Mouse (Mus musculus) layer of hippocampus, postnatal 36 days (tissue): ENCODE data around the gene Mfsd2a. TPM values are rescaled to one million over a fixed set of nuclear protein-coding genes. Genes with fewer than 3 reads are reported as not detected.

ENCODE experiments used
- DNase-seq, 2 experiments: peaks; one replicate each; pipeline ENCODE4 v3.0.0; 2022
- total RNA-seq, 2 experiments: library from RNA; stranded (reverse); gene quantifications; 2 replicates each; pipeline ENCODE4 v1.2.3; 2021

The Mfsd2a gene
- total RNA-seq, 2 experiments from 2014 or later, result 34.0 to 52.7 TPM

DNA sequence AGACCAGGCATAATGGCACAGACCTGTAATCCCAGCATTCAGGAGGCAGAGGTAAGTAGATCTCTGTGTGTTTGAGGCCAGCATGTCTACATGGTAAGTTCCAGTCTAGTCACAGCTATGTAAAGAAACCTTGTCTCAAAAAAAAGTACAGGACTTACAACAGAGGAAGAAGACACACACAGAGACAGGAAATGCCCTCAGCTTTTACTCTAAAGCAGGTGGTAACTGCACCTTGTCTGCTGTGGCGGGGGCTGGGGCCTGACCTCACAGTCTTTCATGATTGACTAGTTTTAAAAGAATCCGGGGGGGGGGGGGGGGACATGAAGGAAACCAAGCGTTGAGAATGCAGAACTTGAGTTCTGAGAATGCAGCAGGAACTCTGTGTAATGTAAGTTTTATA is 27.1 kb downstream of the Mfsd2a start:
- no peak for DNase-seq

DNA sequence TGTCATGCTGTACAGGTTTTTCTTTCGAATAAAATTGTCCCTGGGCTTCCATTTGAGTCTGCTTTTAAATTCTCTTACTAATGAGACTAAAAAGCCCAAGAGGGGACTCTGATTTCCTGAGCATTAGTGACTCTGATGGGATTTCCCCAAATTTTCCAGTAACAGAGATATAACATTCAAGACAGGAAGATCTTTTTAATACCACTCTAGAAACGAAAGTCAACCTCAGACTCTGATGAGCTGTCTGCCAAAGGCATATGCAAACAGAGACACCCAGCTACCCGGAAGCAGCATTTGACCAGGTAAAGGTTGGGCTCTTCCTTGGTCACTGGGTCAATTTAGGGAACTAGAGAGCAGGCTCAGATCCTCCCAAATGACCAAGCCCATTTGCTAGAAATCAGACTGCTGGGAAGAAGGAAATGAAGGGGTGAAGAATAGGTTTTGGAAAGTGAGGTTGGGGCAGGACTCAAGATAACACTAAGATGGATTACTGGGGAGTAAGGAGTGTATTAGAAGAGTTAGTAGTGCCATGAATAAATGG is 27.9 kb downstream of the Mfsd2a start:
- no peak for DNase-seq

DNA sequence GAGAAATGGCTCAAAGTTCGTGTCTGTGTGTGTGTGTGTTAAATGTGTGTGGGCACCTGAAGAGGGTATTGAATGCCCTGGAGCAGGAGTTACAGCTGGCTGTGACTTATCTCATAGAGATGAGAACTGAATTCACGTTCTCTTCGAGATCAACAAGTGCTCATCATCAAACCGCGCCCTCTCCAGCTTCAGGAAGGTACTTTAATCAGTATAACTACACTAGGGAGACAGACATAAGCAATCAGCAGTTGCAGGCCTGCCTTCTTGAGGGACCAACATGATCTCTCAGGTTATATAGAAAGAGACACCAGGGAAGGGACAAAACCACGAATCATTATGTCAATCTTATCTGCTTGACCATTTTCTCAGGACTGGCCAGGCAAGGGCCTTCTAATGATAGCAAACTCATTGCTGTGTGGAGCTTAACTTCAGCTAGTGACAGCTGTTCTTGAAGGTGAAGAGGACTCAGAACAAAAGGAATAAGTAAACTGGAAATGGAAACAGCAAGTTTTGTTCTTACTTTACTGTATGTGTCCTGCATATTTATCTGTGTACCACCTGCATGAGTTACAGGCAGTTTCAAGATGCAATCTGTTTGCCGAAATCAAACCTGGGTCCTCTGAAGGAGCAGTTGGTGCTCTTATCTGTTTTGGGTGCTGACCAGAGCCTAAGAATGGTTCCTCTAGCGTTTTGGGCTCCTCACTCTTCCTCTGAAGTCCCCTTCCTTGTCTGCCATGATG is 28.6 kb downstream of the Mfsd2a start:
- no peak for DNase-seq

DNA sequence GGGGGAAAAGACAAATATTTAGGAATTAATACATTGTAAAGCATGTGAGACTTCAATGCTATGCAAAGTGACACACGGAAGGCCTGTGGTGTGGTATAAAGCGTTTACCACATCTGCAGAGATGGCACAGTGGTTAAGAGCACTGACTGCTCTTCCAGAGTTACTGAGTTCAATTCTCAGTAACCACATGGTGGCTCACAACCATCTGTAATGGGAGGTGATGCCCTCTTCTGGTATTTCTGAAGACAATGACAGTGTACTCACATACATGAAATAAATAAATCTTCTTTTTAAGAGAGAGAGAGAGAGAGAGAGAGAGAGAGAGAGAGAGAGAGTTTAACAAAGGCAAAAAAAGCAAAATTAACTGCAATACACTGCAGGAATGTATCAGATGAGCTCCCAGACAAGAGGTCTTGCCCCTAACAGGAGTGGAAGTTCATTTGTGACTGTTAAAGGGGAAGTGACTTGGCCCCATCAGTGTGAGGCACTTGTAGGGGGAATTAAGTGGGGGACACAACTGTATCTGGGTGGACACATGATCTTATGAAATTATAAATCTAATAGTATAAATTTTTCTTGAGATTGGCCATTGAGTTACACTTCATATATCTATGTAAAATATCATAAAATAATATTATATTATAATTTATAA is 29.9 kb downstream of the Mfsd2a start:
- no peak for DNase-seq

DNA sequence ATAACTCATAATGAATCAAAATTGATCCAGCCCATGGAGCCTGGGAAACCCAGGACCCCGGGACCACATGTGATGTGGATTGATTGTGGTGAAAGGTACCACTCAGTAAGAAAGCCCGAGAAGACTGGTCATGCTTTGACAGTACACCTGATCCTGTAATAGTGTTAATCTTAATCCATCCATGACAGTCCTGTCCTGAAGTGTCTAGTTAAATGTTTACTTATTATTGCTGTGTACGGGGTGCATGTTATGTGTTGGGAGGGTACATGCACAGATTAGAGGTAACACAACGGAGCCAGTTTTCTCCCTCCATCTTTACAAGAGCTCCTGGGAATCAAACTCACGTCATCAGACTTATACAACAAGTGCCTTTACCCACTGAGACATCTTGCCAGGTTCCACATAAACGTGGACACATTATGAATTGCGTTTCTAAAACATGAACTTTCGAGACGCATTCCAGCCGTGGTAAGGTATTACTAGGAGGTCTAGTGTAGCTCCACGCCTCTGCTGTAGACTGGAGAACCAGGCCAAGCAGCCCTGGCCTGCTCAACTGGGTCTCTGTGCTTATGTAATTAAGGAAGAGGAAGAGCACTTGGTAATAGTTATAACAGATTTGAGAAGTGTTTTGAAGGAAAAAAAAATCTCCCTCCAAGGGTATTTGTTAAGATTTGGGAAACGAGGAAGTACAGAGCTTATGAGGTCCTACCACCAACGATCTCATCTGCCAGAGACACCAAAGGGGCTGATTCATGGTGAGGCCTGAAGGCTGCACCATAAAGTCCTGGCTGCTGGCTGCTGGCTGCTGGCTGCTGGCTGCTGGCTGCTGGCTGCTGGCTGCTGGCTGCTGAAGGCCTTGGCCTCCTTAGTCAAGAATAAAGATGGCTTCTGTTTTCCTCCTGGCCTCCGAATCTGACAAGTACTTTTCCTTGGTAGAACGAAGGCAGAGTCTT is 37.3 kb downstream of the Mfsd2a start:
- DNase-seq, result no peak

DNA sequence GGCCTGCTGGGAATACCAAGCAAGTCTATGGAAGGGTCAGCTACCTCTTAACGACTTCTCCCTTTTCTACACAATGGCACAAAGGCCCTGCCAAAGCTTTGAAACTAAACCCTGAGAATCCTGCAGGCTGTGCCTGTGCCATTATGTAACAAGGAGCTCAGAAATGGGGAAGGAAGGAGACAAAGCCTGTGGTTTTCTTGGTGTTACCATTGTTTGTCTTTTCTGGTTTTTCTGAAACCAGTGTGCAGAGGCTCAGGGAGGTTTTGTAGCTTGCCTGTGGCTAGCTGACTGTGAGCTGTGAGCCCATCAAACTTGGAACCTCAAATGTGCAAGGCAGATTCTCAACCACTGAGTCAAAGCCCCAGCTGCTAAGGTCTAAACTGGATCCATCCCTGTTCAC is 38.1 kb downstream of the Mfsd2a start:
- DNase-seq, result no peak

DNA sequence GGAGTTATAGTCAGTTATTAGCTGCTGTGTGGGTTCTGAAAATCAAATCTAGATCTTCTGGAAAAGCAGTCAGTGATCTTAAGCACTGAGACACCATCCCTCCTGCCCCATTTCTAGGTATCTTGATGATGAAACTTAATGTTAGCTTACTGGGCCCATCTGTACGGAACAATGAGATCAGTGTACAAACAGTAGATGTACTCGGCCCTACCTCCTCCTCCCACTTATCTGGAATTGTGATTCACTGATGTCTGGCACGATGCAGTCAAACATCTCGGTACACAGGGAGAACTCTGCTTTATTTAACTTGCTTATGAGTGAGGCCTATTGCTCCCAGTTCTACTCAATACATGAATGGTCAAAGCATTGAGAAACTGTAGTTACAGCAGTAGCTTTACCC is 45.0 kb downstream of the Mfsd2a start:
- DNase-seq, result no peak

DNA sequence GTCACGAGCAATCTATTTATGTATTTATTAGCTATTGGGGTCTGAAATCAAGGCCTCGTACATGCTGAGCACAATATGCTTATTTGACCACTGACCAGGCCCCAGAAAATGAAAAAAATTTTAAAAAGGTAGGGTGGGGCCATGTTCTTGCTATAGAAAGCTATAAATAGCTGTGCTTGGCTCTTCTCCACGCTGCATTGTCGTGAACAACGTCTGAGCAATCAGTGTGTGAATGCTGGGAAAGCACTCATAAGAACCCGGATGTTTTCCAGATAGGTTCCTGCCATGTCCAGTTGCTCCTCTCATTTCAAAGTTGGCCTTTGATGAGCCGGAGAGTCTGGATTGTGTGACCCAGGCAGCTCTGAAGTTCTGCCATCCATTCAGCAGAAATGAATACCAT is 46.8 kb downstream of the Mfsd2a start:
- no peak for DNase-seq

DNA sequence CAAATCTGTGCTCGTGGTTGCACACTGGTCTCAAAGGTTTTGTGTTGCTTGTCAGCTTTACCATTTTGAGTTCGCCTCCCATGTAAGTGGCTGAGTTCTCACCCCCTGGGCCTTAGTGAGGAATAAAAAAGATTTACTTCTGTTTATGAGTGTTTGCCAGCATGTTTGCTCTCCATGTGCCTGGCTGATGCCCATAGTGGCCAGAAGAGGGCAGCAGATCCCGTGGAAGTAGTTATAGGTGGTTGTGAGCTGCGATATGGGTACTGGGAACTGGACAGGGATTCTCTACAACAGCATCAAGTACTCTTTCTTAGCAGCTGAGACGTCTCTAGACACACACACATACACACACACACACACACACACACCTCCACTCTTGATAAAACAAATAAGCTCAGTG is 48.4 kb downstream of the Mfsd2a start:
- no peak for DNase-seq

DNA sequence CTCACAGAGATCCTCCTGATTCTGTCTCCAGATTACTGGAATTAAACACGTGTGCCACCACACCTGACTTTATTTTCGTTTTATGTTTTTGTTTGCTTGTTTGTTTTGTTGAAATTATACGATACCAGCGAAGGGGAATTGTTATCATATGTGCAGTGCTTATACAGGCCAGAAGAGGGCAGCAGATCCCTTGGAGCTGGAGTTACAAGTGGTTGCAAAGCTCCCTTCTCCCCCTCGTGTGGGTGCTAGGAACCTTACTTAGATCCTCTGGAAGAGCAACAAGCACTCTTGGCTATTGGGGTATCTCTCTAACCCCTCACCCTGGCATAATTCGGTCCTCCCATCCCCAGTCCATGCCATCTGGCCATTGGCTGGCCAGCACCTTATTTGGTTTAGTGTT is 50.4 kb downstream of the Mfsd2a start:
- no peak for DNase-seq

DNA sequence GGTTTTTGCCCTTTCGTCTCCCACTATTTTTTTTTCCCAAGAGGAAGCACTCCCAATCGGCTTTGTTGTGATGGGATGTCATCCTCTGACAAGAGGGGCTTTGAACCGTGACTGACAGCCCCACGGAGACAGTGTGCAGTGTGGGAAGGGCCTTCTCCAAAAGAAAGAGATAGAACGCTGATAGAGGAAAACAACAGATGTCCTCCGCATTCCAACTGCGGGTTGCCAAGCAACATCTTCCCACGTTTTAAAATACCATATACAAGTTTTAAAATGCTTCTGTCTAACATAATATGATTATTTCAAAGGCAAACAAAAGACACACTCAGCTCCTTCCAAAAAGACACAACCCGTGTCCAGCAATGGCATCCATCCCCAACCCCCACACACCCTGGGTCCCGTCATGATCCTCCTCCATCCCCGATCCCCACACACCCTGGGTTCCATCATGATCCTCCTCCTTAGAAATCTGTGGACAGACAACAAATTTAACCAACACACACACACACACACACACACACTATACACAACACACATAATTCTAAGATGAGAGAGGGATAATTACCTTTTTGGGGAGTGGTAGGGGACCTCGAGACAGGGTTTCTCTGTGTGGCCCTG is 51.3 kb downstream of the Mfsd2a start:
- peak; percentile 67 to 74 for DNase-seq

DNA sequence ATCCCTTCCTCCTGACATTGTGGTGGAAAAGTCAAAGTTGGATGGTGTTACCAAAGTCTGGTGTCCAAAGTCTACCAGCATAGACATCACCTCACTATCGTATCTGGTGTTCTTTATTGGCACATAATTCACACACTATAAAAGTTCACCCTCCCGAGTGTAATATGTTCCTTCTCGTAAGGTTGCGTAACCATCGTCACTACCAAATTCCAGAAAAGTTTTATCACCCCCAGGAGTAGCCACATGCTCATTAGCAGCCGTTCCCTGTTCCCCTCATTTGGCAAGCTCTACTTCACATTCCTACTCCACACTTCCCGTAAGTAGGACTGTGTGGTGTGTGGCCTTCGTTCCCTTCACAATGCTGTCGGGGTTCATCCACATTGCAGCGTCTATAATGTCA is 55.6 kb downstream of the Mfsd2a start:
- no peak for DNase-seq

DNA sequence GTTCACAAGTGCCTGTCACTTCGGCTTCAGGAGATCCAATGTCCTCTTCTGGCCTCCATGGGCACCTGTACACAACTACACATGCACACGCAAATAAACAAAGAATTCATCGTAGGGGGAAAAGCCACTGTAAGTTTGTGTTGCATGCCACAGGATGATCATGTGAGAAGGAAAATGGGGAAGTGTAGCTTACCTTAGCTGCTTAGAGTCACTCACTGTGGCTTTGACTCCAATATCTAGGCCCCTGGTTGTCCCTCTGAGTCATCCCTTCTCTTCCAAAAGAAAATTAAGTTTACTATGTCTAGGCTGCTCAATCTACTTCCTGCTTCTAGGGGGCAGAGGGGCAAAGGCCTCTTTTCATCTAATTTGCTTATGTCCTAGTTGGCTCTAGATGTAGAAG is 57.3 kb downstream of the Mfsd2a start:
- no peak for DNase-seq

DNA sequence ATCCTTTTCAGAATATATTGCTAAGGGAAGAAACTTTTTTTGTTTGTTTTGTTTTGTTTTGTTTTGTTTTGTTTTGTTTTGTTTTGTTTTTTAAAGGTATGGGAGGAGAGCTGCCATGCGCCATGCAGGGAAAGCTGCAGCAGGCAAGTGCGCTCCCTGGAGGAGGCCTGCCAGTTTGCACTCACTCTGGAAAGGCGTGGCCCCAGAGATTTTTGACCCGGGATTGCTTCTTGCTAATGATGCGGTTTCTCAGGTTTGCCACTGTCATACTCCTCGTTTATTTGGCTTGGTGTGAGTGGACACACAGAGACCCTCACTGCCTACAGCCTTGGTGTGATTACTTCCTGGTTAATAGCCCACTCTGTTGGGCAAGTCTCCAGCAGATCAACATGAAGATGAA is 58.8 kb downstream of the Mfsd2a start:
- no peak for DNase-seq

DNA sequence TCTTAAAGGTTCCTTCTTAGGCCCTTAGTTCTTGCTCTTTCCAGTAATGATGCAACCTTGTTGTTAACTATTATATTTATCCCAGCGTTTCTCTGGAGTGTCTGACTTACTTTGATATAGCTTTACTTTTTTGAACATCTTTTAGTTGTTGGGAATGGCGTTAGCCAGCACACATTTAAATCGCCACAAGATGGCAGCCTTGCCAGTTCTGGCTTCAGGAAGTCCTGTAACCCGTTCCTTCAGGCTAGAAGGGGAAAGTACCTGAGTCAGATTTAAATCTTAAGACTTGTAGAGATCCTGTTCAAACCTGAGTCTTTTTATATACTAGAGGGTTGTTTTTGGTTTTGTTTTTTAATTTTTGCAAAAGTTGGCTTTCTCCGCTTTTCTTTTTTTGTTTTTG is 62.7 kb downstream of the Mfsd2a start:
- DNase-seq, result peak; percentile 55 to 67

DNA sequence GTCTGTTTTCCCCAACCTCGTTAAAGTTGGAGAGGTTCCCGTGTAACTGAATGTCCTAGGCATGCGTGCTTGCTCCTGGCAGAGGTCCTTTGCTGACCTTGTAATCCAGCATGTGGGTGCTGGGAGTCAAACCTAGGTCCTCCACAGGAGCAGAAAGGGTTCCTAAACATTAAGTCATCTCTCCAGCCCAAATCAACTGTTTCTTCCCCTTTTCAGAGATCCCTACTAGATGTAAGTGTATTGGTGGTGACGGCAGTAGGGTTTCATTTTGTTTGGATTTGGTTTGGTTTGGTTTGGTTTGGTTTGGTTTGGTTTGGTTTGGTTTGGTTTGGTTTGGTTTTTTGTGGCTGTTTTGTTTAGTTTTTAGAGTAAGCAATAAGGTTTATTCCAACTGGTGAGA is 63.2 kb downstream of the Mfsd2a start:
- no peak for DNase-seq

Other genes starting within 250 kb of the Mfsd2a start
- gene Ppt1, start 124.9 kb downstream of the Mfsd2a start, total RNA-seq, result 10 to 100 TPM; 81.6 to 82.9 TPM
- 100 to 1,000 TPM; 305 to 314 TPM for gene Cap1, start 75.1 kb downstream of the Mfsd2a start, total RNA-seq
- gene Mycl, start 34.5 kb upstream of the Mfsd2a start, total RNA-seq, result 10 to 100 TPM; 32.9 to 35.0 TPM
- 10 to 100 TPM; 23.5 to 26.0 TPM for gene Trit1, start 55.4 kb upstream of the Mfsd2a start, total RNA-seq
- under 1 TPM in 1 of 2 experiments, not detected in 1; 0.42 TPM for gene Bmp8b, start 144.0 kb upstream of the Mfsd2a start, total RNA-seq
- gene Oxct2b, start 155.1 kb upstream of the Mfsd2a start, total RNA-seq, result not detected
- 10 to 100 TPM; 19.6 to 21.4 TPM for gene Ppie, start 178.8 kb upstream of the Mfsd2a start, total RNA-seq
- gene Hpcal4, start 222.0 kb upstream of the Mfsd2a start, total RNA-seq, result 100 to 1,000 TPM; 495 to 526 TPM
- gene Nt5c1a, start 240.3 kb upstream of the Mfsd2a start, total RNA-seq, result 10 to 100 TPM; 13.4 to 14.5 TPM